Mouse (Mus musculus) MEL (cell line): ENCODE measurements around the gene Pim2. TPM values are rescaled to one million over a fixed set of nuclear protein-coding genes. Genes with fewer than 3 reads are reported as not detected.
A peak's percentile ranks its signal among the peaks of the same experiment; 100 is the strongest.

Source experiments
- DNase-seq: peaks from one replicate; pipeline ENCODE4 v3.0.0; 2011; ENCODE audit warnings: low read depth, low spot score
- H3K27ac ChIP-seq: 2 replicates; pipeline ENCODE4 v1.5.1; 2012; ENCODE audit warnings: low read depth, mild to moderate bottlenecking, control low read depth, low read length, moderate library complexity; ENCODE audit not compliant: control insufficient read depth
- H3K27me3 ChIP-seq, 2 experiments: fragments of 150-350 bp in 1 of 2; sonication (generic) in 1 of 2; 2 replicates each; pipeline ENCODE4 v1.6.1; 2012; ENCODE audit warnings: low read length in 2 of 2, mild to moderate bottlenecking in 2 of 2, improper control_type of control experiment in 1 of 2, moderate library complexity in 1 of 2; ENCODE audit not compliant: insufficient read depth in 2 of 2, control insufficient read depth in 1 of 2
- H3K36me3 ChIP-seq, 2 experiments: 2 replicates each; pipeline ENCODE4 v1.6.1; 2012 to 2014; ENCODE audit warnings: low read length in 2 of 2, improper control_type of control experiment in 1 of 2, inconsistent platforms in 1 of 2, mild to moderate bottlenecking in 1 of 2; ENCODE audit not compliant: insufficient read depth in 2 of 2, control insufficient read depth in 1 of 2
- H3K4me1 ChIP-seq, 2 experiments: fragments of 150-350 bp in 1 of 2; sonication (generic) in 1 of 2; 2 replicates each; pipeline ENCODE4 v1.6.1; 2012; ENCODE audit warnings: low read length in 2 of 2, improper control_type of control experiment in 1 of 2, mild to moderate bottlenecking in 1 of 2; ENCODE audit not compliant: insufficient read depth in 2 of 2, control insufficient read depth in 1 of 2
- H3K4me3 ChIP-seq, 2 experiments: fragments of 150-350 bp in 1 of 2; sonication (generic) in 1 of 2; 2 replicates each; pipeline ENCODE4 v1.5.1; 2012; ENCODE audit warnings: low read depth in 2 of 2, low read length in 2 of 2, mild to moderate bottlenecking in 2 of 2, moderate library complexity in 2 of 2, control low read depth in 1 of 2, improper control_type of control experiment in 1 of 2; ENCODE audit not compliant: control insufficient read depth in 1 of 2, insufficient read depth in 1 of 2
- H3K79me2 ChIP-seq: 2 replicates; pipeline ENCODE4 v1.6.1; 2012; ENCODE audit warnings: mild to moderate bottlenecking, low read length, moderate library complexity; ENCODE audit not compliant: control insufficient read depth, poor library complexity, insufficient read depth
- H3K9ac ChIP-seq: 2 replicates; pipeline ENCODE4 v1.6.1; 2012; ENCODE audit warnings: low read depth, mild to moderate bottlenecking, control low read depth, low read length, moderate library complexity; ENCODE audit not compliant: control insufficient read depth, poor library complexity, severe bottlenecking
- H3K9me3 ChIP-seq: fragments of 150-350 bp; sonication (generic); replicated peaks from 2 replicates; pipeline ENCODE4 v1.6.1; 2012; ENCODE audit warnings: mild to moderate bottlenecking, low read length, improper control_type of control experiment, moderate library complexity; ENCODE audit not compliant: insufficient read depth
- BHLHE40 ChIP-seq: IDR thresholded peaks from 2 replicates; pipeline ENCODE4 v1.6.1; 2012; ENCODE audit warnings: low read depth, mild to moderate bottlenecking, inconsistent platforms, low read length, improper control_type of control experiment, borderline replicate concordance
- CHD1 ChIP-seq: IDR thresholded peaks from 2 replicates; pipeline ENCODE4 v1.6.1; 2012; ENCODE audit warnings: low read depth, mild to moderate bottlenecking, inconsistent platforms, low read length, improper control_type of control experiment
- CHD2 ChIP-seq: IDR thresholded peaks from 2 replicates; pipeline ENCODE4 v1.6.1; 2011; ENCODE audit warnings: low read length, improper control_type of control experiment
- CTCF ChIP-seq, 3 experiments: IDR thresholded peaks in 2 of 3; conservative IDR thresholded peaks in 1 of 3; 2 replicates each; pipeline ENCODE4 v1.5.1; 2011 to 2012; ENCODE audit warnings: low read length in 3 of 3, low read depth in 2 of 3, mild to moderate bottlenecking in 2 of 3, improper control_type of control experiment in 1 of 3, inconsistent platforms in 1 of 3, mixed read lengths in 1 of 3, moderate library complexity in 1 of 3; ENCODE audit not compliant: control insufficient read depth in 1 of 3, insufficient read depth in 1 of 3, poor library complexity in 1 of 3, severe bottlenecking in 1 of 3
- ELF1 ChIP-seq: IDR thresholded peaks from 2 replicates; pipeline ENCODE4 v1.6.1; 2014; ENCODE audit warnings: low read depth, mild to moderate bottlenecking, inconsistent platforms, low read length, improper control_type of control experiment, moderate library complexity
- ETS1 ChIP-seq: IDR thresholded peaks from 2 replicates; pipeline ENCODE4 v1.6.1; 2012; ENCODE audit warnings: low read depth, mild to moderate bottlenecking, inconsistent platforms, low read length, improper control_type of control experiment, moderate library complexity
- GABPA ChIP-seq: IDR thresholded peaks from 2 replicates; pipeline ENCODE4 v1.6.1; 2012; ENCODE audit warnings: low read depth, mild to moderate bottlenecking, inconsistent platforms, low read length, improper control_type of control experiment, moderate library complexity
- MAFK ChIP-seq: IDR thresholded peaks from 2 replicates; pipeline ENCODE4 v1.6.1; 2011; ENCODE audit warnings: low read depth, mild to moderate bottlenecking, low read length, improper control_type of control experiment, borderline replicate concordance
- MAX ChIP-seq: IDR thresholded peaks from 2 replicates; pipeline ENCODE4 v1.6.1; 2011; ENCODE audit warnings: low read length, improper control_type of control experiment
- MYB ChIP-seq: IDR thresholded peaks from 2 replicates; pipeline ENCODE4 v1.6.1; 2011; ENCODE audit warnings: mild to moderate bottlenecking, low read depth, low read length, improper control_type of control experiment
- NELFE ChIP-seq: IDR thresholded peaks from 2 replicates; pipeline ENCODE4 v1.6.1; 2011; ENCODE audit warnings: low read depth, low read length, improper control_type of control experiment
- NRF1 ChIP-seq: IDR thresholded peaks from 2 replicates; pipeline ENCODE4 v1.6.1; 2014; ENCODE audit warnings: low read depth, mild to moderate bottlenecking, inconsistent platforms, low read length, improper control_type of control experiment, moderate library complexity; ENCODE audit not compliant: poor library complexity, insufficient read depth, severe bottlenecking
- POLR2A ChIP-seq, 2 experiments: IDR thresholded peaks; 2 replicates each; pipeline ENCODE4 v1.6.1; 2011 to 2012; ENCODE audit warnings: low read length in 2 of 2, mild to moderate bottlenecking in 2 of 2, control low read depth in 1 of 2, improper control_type of control experiment in 1 of 2, low read depth in 1 of 2, moderate library complexity in 1 of 2; ENCODE audit not compliant: control insufficient read depth in 1 of 2, insufficient read depth in 1 of 2, poor library complexity in 1 of 2
- POLR2AphosphoS5 ChIP-seq: IDR thresholded peaks from 2 replicates; pipeline ENCODE4 v1.6.1; 2012; ENCODE audit warnings: low read depth, borderline replicate concordance, mild to moderate bottlenecking, inconsistent platforms, low read length, moderate library complexity, mixed read lengths
- RAD21 ChIP-seq: IDR thresholded peaks from 2 replicates; pipeline ENCODE4 v1.6.1; 2011; ENCODE audit warnings: mild to moderate bottlenecking, low read depth, low read length, improper control_type of control experiment
- SIN3A ChIP-seq: IDR thresholded peaks from 2 replicates; pipeline ENCODE4 v1.6.1; 2012; ENCODE audit warnings: low read length, improper control_type of control experiment, inconsistent platforms
- SMC3 ChIP-seq: IDR thresholded peaks from 2 replicates; pipeline ENCODE4 v1.6.1; 2011; ENCODE audit warnings: low read depth, low read length, improper control_type of control experiment
- TAL1 ChIP-seq: IDR thresholded peaks from 2 replicates; pipeline ENCODE4 v1.6.1; 2012; ENCODE audit warnings: mild to moderate bottlenecking, inconsistent platforms, low read length, moderate library complexity, mixed read lengths
- TBP ChIP-seq: IDR thresholded peaks from 2 replicates; pipeline ENCODE4 v1.8.0; 2011; ENCODE audit warnings: low read depth, low read length, improper control_type of control experiment
- TCF12 ChIP-seq: IDR thresholded peaks from 2 replicates; pipeline ENCODE4 v1.6.1; 2014; ENCODE audit warnings: low read depth, mild to moderate bottlenecking, inconsistent platforms, low read length, improper control_type of control experiment, moderate library complexity
- ZC3H11A ChIP-seq: IDR thresholded peaks from 2 replicates; pipeline ENCODE4 v1.6.1; 2012; ENCODE audit warnings: low read depth, mild to moderate bottlenecking, inconsistent platforms, low read length, improper control_type of control experiment
- polyA plus RNA-seq, 2 experiments: library from polyadenylated mRNA; stranded (reverse) in 1 of 2; unstranded in 1 of 2; fragments of >175 nt in 1 of 2; fragments of >200 nt in 1 of 2; gene quantifications; 2 replicates each; pipeline versions ENCODE4 v1.2.1 to v1.2.4; 2012; ENCODE audit warnings: low replicate concordance in 2 of 2, low read depth in 1 of 2; ENCODE audit not compliant: insufficient read length in 2 of 2, insufficient read depth in 1 of 2, missing spikeins in 1 of 2
- total RNA-seq: library from RNA; depleted of rRNA; stranded (reverse); fragments of 300-350 nt; gene quantifications from 2 replicates; pipeline ENCODE4 v1.2.3, GENCODE M21; 2012

Pim2 gene
- total and polyA plus RNA-seq, 3 experiments, result 6.4 to 21.7 TPM; not detected in 1

- peaks cover 9% of the 10 kb centered on the region for H3K79me2 ChIP-seq
- no peak for DNase-seq
- no peaks in the 10 kb centered on the region for H3K27me3 ChIP-seq
- peaks cover 0 to 26% of the 10 kb centered on the region in 2 experiments; a peak in 2 of 4 replicates for H3K36me3 ChIP-seq
- H3K27ac ChIP-seq, result no peak overlapping the region
- no peak overlapping the region for H3K9ac ChIP-seq
- no peaks in the 10 kb centered on the region for H3K4me1 ChIP-seq
- no peak for TF ChIP-seq MAX
- no peak for TF ChIP-seq POLR2AphosphoS5
- no peak for TF ChIP-seq TCF12
- no peak for TF ChIP-seq ZC3H11A
- no peak for TF ChIP-seq BHLHE40
- TF ChIP-seq TBP, result no peak
- no peak for TF ChIP-seq POLR2A (IDR thresholded peaks at IDR 0.05; ENCODE audit: control insufficient read depth in 1 of 2, insufficient read depth in 1 of 2, low read depth in 1 of 2, low read length in 2 of 2, poor library complexity in 1 of 2)
- H3K9me3 ChIP-seq, result no peaks in the 10 kb centered on the region
- H3K4me3 ChIP-seq, result no peak overlapping the region
These were observed 8.2 kb upstream of the Pim2 start for GRCm38 (mm10) chrX:7869826-7870225.

- H3K27me3 ChIP-seq, result no peaks in the 10 kb centered on the region
- peak overlapping the region; percentile 63 to 80 for H3K4me3 ChIP-seq
- no peak for TF ChIP-seq ETS1
- peak in 1 of 2 experiments; percentile 4; a peak in 1 of 4 replicates for TF ChIP-seq POLR2A (IDR thresholded peaks at IDR 0.05; ENCODE audit: control insufficient read depth in 1 of 2, insufficient read depth in 1 of 2, low read depth in 1 of 2, low read length in 2 of 2, poor library complexity in 1 of 2)
- H3K27ac ChIP-seq, result no peak overlapping the region
- H3K4me1 ChIP-seq, result peaks cover 5 to 11% of the 10 kb centered on the region in 2 experiments
- H3K9me3 ChIP-seq, result no peaks in the 10 kb centered on the region
- H3K9ac ChIP-seq, result peak overlapping the region; percentile 70
- peak; percentile 61 for DNase-seq
- H3K36me3 ChIP-seq, result peaks cover 2 to 8% of the 10 kb centered on the region in 2 experiments; a peak in 3 of 4 replicates
- no peaks in the 10 kb centered on the region; the same call in 1 of the 2 replicates for H3K79me2 ChIP-seq
These were observed 433 bp downstream of the Pim2 start for GRCm38 (mm10) chrX:7878495-7878894.

- Histone ChIP-seq H3K36me3 (peaks cover 2 to 8% of the 10 kb centered on the region in 2 experiments; a peak in 2 of 4 replicates), H3K27me3 (no peaks in the 10 kb centered on the region)
- TF ChIP-seq TAL1, result no peak
- no peak for TF ChIP-seq CHD1
- no peak for TF ChIP-seq POLR2A (IDR thresholded peaks at IDR 0.05; ENCODE audit: control insufficient read depth in 1 of 2, insufficient read depth in 1 of 2, low read depth in 1 of 2, low read length in 2 of 2, poor library complexity in 1 of 2)
- TF ChIP-seq MAFK, result no peak
- peak in 2 of 3 experiments; percentile 72 to 74; a peak in 5 of 6 replicates for TF ChIP-seq CTCF (IDR thresholded peaks at IDR 0.05 in 2 of 3, conservative IDR thresholded peaks at IDR 0.05 in 1 of 3; ENCODE audit: control insufficient read depth in 1 of 3, insufficient read depth in 1 of 3, low read depth in 2 of 3, low read length in 3 of 3, poor library complexity in 1 of 3, severe bottlenecking in 1 of 3)
- peak; percentile 33; the same call in 1 of the 2 replicates for TF ChIP-seq ZC3H11A
- TF ChIP-seq RAD21, result peak; percentile 62
- TF ChIP-seq GABPA, result no peak
- peak; percentile 75 for TF ChIP-seq SIN3A
- peak; percentile 73 for TF ChIP-seq SMC3
- TF ChIP-seq NRF1, result peak; percentile 28; the same call in 1 of the 2 replicates
- peak; percentile 50; the same call in 1 of the 2 replicates for TF ChIP-seq MYB
- no peak for TF ChIP-seq CHD2
- peak; percentile 12; the same call in 1 of the 2 replicates for TF ChIP-seq ELF1
- no peak for TF ChIP-seq NELFE
- TF ChIP-seq, all 39 proteins: peak for 8
- H3K9ac ChIP-seq, result no peak overlapping the region
- H3K27ac ChIP-seq, result no peak overlapping the region
- no peak overlapping the region for H3K4me3 ChIP-seq
- peak; percentile 84 for DNase-seq
- H3K4me1 ChIP-seq, result peaks cover 5 to 13% of the 10 kb centered on the region in 2 experiments
- peaks cover 3% of the 10 kb centered on the region for H3K79me2 ChIP-seq
- no peaks in the 10 kb centered on the region for H3K9me3 ChIP-seq
These were observed 1.8 kb downstream of the Pim2 start for GRCm38 (mm10) chrX:7879819-7880218.
